ENCODE assay signal across 14 mouse cellular contexts in the genomic region with DNA sequence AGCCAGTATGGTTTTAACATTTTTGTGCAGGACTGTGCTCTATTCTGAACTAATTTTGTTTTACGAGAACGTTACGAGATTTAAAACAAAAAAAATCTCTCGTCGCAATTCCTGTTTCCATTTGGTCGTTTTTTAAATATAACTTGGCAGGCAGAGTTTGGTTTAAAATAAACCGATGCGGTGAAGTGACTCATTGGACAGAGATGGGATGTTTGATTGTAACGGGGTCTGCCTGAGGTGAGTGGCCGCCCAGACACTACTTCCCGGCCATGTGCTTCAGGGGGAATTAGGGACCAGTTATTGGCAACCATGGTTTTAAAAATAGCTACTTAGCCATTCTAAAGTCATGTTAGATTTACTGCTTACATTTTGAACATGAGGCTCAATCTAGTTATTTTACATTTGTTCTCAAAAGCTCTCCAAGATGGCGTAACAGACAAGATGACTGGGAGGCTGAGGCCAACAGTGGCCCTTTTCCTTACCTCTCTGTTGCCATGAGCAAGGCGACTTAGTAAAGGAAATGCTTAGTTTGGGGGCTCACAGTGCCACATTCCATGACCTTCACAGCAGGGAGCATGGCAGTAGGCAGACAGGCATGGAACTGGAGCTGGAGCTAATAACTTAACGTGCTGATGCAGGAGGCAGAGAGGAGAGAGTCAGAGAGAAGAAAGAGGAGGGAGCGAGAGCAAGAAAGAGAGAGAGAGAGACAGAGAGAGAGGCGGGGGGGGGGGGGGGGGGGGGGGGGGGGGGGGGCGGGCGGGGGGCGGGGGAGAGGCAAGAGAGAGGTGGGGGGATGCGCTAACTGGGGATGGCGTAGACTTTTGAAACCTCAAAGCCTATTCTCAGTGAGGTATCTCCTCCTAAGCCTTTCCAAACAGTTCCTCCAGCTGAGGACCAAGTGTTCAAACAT. TPM values are rescaled to one million over a fixed set of nuclear protein-coding genes. Genes with fewer than 3 reads are reported as not detected.
DNase-seq lines count a peak whose midpoint lies in the region; ATAC-seq and TF ChIP-seq lines count a peak whose summit lies in the region.
"Had no signal": no experiment of that assay in that cellular context is flagged by ENCODE, and none has a peak within 500 bp of the region (broad histone marks: within the 10 kb centered on the region; RNA-seq: fewer than 3 reads in every experiment).

No protein-coding gene starts in this region.

- H3K4me3 ChIP-seq in forebrain, embryonic 10.5 days, result no peak overlapping the region
- no peak overlapping the region for H3K4me3 ChIP-seq in forebrain, embryonic 16.5 days (replicated peaks; ENCODE audit: low read length)
- H3K4me3 ChIP-seq in kidney, postnatal 0 days (replicated peaks; ENCODE audit: low read depth, low read length), result no peak overlapping the region
- H3K4me3 ChIP-seq in embryonic facial prominence, embryonic 10.5 days, result no peak overlapping the region
- no peak overlapping the region for H3K4me3 ChIP-seq in limb, embryonic 14.5 days (replicated peaks; ENCODE audit: low read length)
- H3K4me3 ChIP-seq: midbrain, embryonic 15.5 days had no signal

- no peaks in the 10 kb centered on the region for H3K36me3 ChIP-seq in forebrain, embryonic 10.5 days (replicated peaks)
- no peaks in the 10 kb centered on the region for H3K36me3 ChIP-seq in forebrain, embryonic 16.5 days (ENCODE audit: control insufficient read depth, insufficient read depth)
- no peaks in the 10 kb centered on the region for H3K36me3 ChIP-seq in kidney, postnatal 0 days (ENCODE audit: insufficient read depth, low read length)
- H3K36me3 ChIP-seq in embryonic facial prominence, embryonic 10.5 days (replicated peaks), result peaks cover 14% of the 10 kb centered on the region
- H3K36me3 ChIP-seq in limb, embryonic 14.5 days (ENCODE audit: control insufficient read depth, insufficient read depth, low read length), result 0 out of 2 replicates have a peak, but pooled peaks cover 14% of the 10 kb centered on the region
- H3K36me3 ChIP-seq: midbrain, embryonic 15.5 days had no signal

- no peak for TF ChIP-seq POLR2A in limb, embryonic 14.5 days (IDR thresholded peaks at IDR 0.05; ENCODE audit: borderline replicate concordance, extremely low read depth, insufficient read depth, insufficient read length)

- peaks cover 61% of the 10 kb centered on the region for H3K4me1 ChIP-seq in forebrain, embryonic 10.5 days
- H3K4me1 ChIP-seq in forebrain, embryonic 16.5 days (replicated peaks; ENCODE audit: control insufficient read depth, insufficient read depth, low read length), result no peaks in the 10 kb centered on the region; the same call in 1 of the 2 replicates
- peaks cover 31% of the 10 kb centered on the region for H3K4me1 ChIP-seq in kidney, postnatal 0 days (replicated peaks; ENCODE audit: insufficient read depth, low read length)
- peaks cover 74% of the 10 kb centered on the region for H3K4me1 ChIP-seq in embryonic facial prominence, embryonic 10.5 days
- H3K4me1 ChIP-seq in limb, embryonic 14.5 days (ENCODE audit: control insufficient read depth, insufficient read depth, low read length), result peaks cover 80% of the 10 kb centered on the region

- H3K4me2 ChIP-seq in forebrain, embryonic 16.5 days (ENCODE audit: low read length), result no peak overlapping the region
- H3K4me2 ChIP-seq in kidney, postnatal 0 days (ENCODE audit: low read length), result no peak overlapping the region
- peak overlapping the region; percentile 22; the same call in 1 of the 2 replicates for H3K4me2 ChIP-seq in limb, embryonic 14.5 days (replicated peaks; ENCODE audit: low read depth, low read length, severe bottlenecking)
- H3K4me2 ChIP-seq: midbrain, embryonic 15.5 days had no signal

- DNase-seq in forebrain, embryonic 10.5 days (ENCODE audit: extremely low spot score, low spot score), result no peak
- no peak for DNase-seq in kidney, postnatal 0 days (ENCODE audit: low spot score)
- no peak for DNase-seq in kidney, adult 8-10 months
- DNase-seq in embryonic facial prominence, embryonic 10.5 days (ENCODE audit: low spot score), result no peak
- DNase-seq in limb, embryonic 14.5 days (ENCODE audit: low spot score), result peak; percentile 72
- no peak for DNase-seq in spleen, adult 12 weeks (ENCODE audit: low spot score)
- no peak for DNase-seq in cerebellum, adult 9-11 months
- DNase-seq: adrenal gland, postnatal 25 days; cerebellum, adult 9-10 months; heart, postnatal 36 days; kidney, postnatal 14 days; right cerebral cortex, postnatal 25 days had no signal

- 75% methylated on average over 17 of the region's 21 CpGs for WGBS in forebrain, embryonic 10.5 days
- 71% methylated on average over 18 of the region's 21 CpGs for WGBS in forebrain, embryonic 16.5 days
- 55% methylated on average over 17 of the region's 21 CpGs for WGBS in kidney, postnatal 0 days
- 71% methylated on average over 18 of the region's 21 CpGs for WGBS in embryonic facial prominence, embryonic 10.5 days
- WGBS in limb, embryonic 14.5 days, result 24% methylated on average over 16 of the region's 21 CpGs

- H3K9me3 ChIP-seq in forebrain, embryonic 10.5 days, result no peaks in the 10 kb centered on the region
- no peaks in the 10 kb centered on the region for H3K9me3 ChIP-seq in forebrain, embryonic 16.5 days (ENCODE audit: control insufficient read depth, low read length)
- no peaks in the 10 kb centered on the region for H3K9me3 ChIP-seq in kidney, postnatal 0 days (replicated peaks; ENCODE audit: low read length)
- no peaks in the 10 kb centered on the region for H3K9me3 ChIP-seq in embryonic facial prominence, embryonic 10.5 days
- no peaks in the 10 kb centered on the region for H3K9me3 ChIP-seq in limb, embryonic 14.5 days (ENCODE audit: control insufficient read depth, low read length)
- H3K9me3 ChIP-seq: midbrain, embryonic 15.5 days had no signal

- no peak for ATAC-seq in forebrain, embryonic 16.5 days
- no peak for ATAC-seq in kidney, postnatal 0 days (replicated peaks; ENCODE audit: low FRiP score, low read depth)
- ATAC-seq in limb, embryonic 14.5 days (ENCODE audit: low FRiP score, low read depth), result peak; percentile 10; the same call in 1 of the 2 replicates
- ATAC-seq: midbrain, embryonic 15.5 days had no signal

- no peak for TF ChIP-seq CTCF in kidney, postnatal 0 days (IDR thresholded peaks at IDR 0.05; ENCODE audit: low read depth)

- peak overlapping the region; percentile 51; the same call in 1 of the 2 replicates for H3K27ac ChIP-seq in forebrain, embryonic 10.5 days
- H3K27ac ChIP-seq in forebrain, embryonic 16.5 days (ENCODE audit: low read length), result no peak overlapping the region
- H3K27ac ChIP-seq in kidney, postnatal 0 days, result peak overlapping the region; percentile 47; the same call in 1 of the 2 replicates
- peak overlapping the region; percentile 79 for H3K27ac ChIP-seq in embryonic facial prominence, embryonic 10.5 days (replicated peaks)
- peak overlapping the region; percentile 64 for H3K27ac ChIP-seq in limb, embryonic 14.5 days (replicated peaks; ENCODE audit: low read depth, low read length)
- H3K27ac ChIP-seq: midbrain, embryonic 15.5 days had no signal

- no peaks in the 10 kb centered on the region for H3K27me3 ChIP-seq in forebrain, embryonic 10.5 days (ENCODE audit: poor library complexity, severe bottlenecking)
- no peaks in the 10 kb centered on the region for H3K27me3 ChIP-seq in forebrain, embryonic 16.5 days (replicated peaks; ENCODE audit: control insufficient read depth, insufficient read depth, low read length)
- H3K27me3 ChIP-seq in kidney, postnatal 0 days (ENCODE audit: insufficient read depth, low read length), result no peaks in the 10 kb centered on the region
- no peaks in the 10 kb centered on the region for H3K27me3 ChIP-seq in embryonic facial prominence, embryonic 10.5 days (replicated peaks; ENCODE audit: low read depth, poor library complexity, severe bottlenecking)
- no peaks in the 10 kb centered on the region for H3K27me3 ChIP-seq in limb, embryonic 14.5 days (ENCODE audit: control insufficient read depth, insufficient read depth, low read length)
- H3K27me3 ChIP-seq: midbrain, embryonic 15.5 days had no signal

- H3K9ac ChIP-seq in forebrain, embryonic 16.5 days (replicated peaks; ENCODE audit: low read depth, low read length), result no peak overlapping the region
- H3K9ac ChIP-seq in kidney, postnatal 0 days (ENCODE audit: low read depth, low read length), result no peak overlapping the region
- no peak overlapping the region for H3K9ac ChIP-seq in limb, embryonic 14.5 days (ENCODE audit: low read depth, low read length, severe bottlenecking)
- H3K9ac ChIP-seq: midbrain, embryonic 15.5 days had no signal

RNA-seq across cellular contexts. Expression of gene Mylip, which starts 8.6 kb away (rescaled TPM):
- 4.1 and 4.9 TPM in 2 replicates for polyA plus RNA-seq in forebrain, embryonic 10.5 days (2016; fragmentation: Nextera tagmentation; extraction: Ambion mirVana)
- 5.6 and 5.8 TPM in 2 replicates for polyA plus RNA-seq in forebrain, embryonic 16.5 days (2015; fragmentation: Nextera tagmentation; extraction: Ambion mirVana)
- polyA plus RNA-seq in kidney, postnatal 0 days (2015; fragmentation: Nextera tagmentation; extraction: Ambion mirVana), result 7.5 and 8.4 TPM in 2 replicates
- 7.5 and 9.2 TPM in 2 replicates for polyA plus RNA-seq in embryonic facial prominence, embryonic 10.5 days (2016; fragmentation: Nextera tagmentation; extraction: Ambion mirVana)
- 29.6 and 34.1 TPM in 2 replicates for polyA plus RNA-seq in limb, embryonic 14.5 days (2012; rRNA removed)
- 10.9 and 16.5 TPM in 2 replicates for polyA plus RNA-seq in limb, embryonic 14.5 days (2014; fragmentation: Nextera tagmentation; extraction: Ambion mirVana)
